Mouse (Mus musculus) hindlimb bud, embryonic 11.5 days (tissue): ENCODE measurements at regions not wholly inside any gene's neighbourhood (a gene's known extent, or its start where the extent isn't known, plus 50 kb on each side); places are given as distances from the start of the nearest gene placed in this dataset.

Experiments
- DNase-seq: peaks from one replicate; pipeline ENCODE4 v3.0.0-alpha.2; 2012; ENCODE audit warnings: low read depth, low spot score; ENCODE audit errors: extremely low spot score

- DNase-seq, result no peak
Observed at GRCm38 (mm10) chr6:102977122-102977521, 404.2 kb upstream of the Cntn3 start.

- DNase-seq, result no peak
Observed at GRCm38 (mm10) chr6:103023326-103023725, 450.4 kb upstream of the Cntn3 start.

- no peak for DNase-seq
Observed at GRCm38 (mm10) chr6:103024006-103024405, 451.1 kb upstream of the Cntn3 start.

- no peak for DNase-seq
Observed at GRCm38 (mm10) chr6:103028150-103028549, 455.2 kb upstream of the Cntn3 start.

GRCm38 (mm10) chr6:103033418-103033817 is 460.5 kb upstream of the Cntn3 start:
- no peak for DNase-seq

GRCm38 (mm10) chr6:103033919-103034318 is 461.0 kb upstream of the Cntn3 start:
- DNase-seq, result no peak

- no peak for DNase-seq
Observed at GRCm38 (mm10) chr6:103060591-103060990, 449.8 kb upstream of the Chl1 start.

GRCm38 (mm10) chr6:103106189-103106588 is 404.2 kb upstream of the Chl1 start:
- DNase-seq, result no peak

- no peak for DNase-seq
Observed at GRCm38 (mm10) chr6:103119537-103119936, 390.8 kb upstream of the Chl1 start.

GRCm38 (mm10) chr6:103140851-103141250 is 369.5 kb upstream of the Chl1 start:
- DNase-seq, result no peak

- no peak for DNase-seq
Observed at GRCm38 (mm10) chr6:103177851-103178250, 332.5 kb upstream of the Chl1 start.

- no peak for DNase-seq
Observed at GRCm38 (mm10) chr6:103183355-103183754, 327.0 kb upstream of the Chl1 start.

GRCm38 (mm10) chr6:103196838-103197237 is 313.5 kb upstream of the Chl1 start:
- DNase-seq, result no peak

- no peak for DNase-seq
Observed at GRCm38 (mm10) chr6:103201605-103202004, 308.8 kb upstream of the Chl1 start.

- DNase-seq, result no peak
Observed at GRCm38 (mm10) chr6:103209202-103209601, 301.2 kb upstream of the Chl1 start.

GRCm38 (mm10) chr6:103213160-103213559 is 297.2 kb upstream of the Chl1 start:
- DNase-seq, result no peak

- no peak for DNase-seq
Observed at GRCm38 (mm10) chr6:103236896-103237295, 273.5 kb upstream of the Chl1 start.

GRCm38 (mm10) chr6:103268984-103269383 is 241.4 kb upstream of the Chl1 start:
- no peak for DNase-seq

- no peak for DNase-seq
Observed at GRCm38 (mm10) chr6:103272216-103272615, 238.2 kb upstream of the Chl1 start.

- no peak for DNase-seq
Observed at GRCm38 (mm10) chr6:103275071-103275470, 235.3 kb upstream of the Chl1 start.

- peak; percentile 14 for DNase-seq
Observed at GRCm38 (mm10) chr6:103275476-103275875, 234.9 kb upstream of the Chl1 start.

- no peak for DNase-seq
Observed at GRCm38 (mm10) chr6:103296015-103296414, 214.4 kb upstream of the Chl1 start.

- no peak for DNase-seq
Observed at GRCm38 (mm10) chr6:103306420-103307249, 203.8 kb upstream of the Chl1 start.
